Mouse (Mus musculus) brain, embryonic 14.5 days (tissue): ENCODE data around the gene Med13l.

Experiments used
- CTCF ChIP-seq: fragments of 200-500 bp; IDR thresholded peaks from 2 replicates; pipeline ENCODE4 v1.5.1; 2012; ENCODE audit warnings: inconsistent platforms, mild to moderate bottlenecking, moderate library complexity, borderline replicate concordance; ENCODE audit not compliant: insufficient read depth, insufficient read length; ENCODE audit errors: extremely low read depth
- POLR2A ChIP-seq: fragments of 200-500 bp; IDR thresholded peaks from 2 replicates; pipeline ENCODE4 v1.6.1; 2012; ENCODE audit warnings: mild to moderate bottlenecking, inconsistent platforms, borderline replicate concordance; ENCODE audit not compliant: poor library complexity, insufficient read depth, insufficient read length, severe bottlenecking; ENCODE audit errors: extremely low read depth

GRCm38 (mm10) chr5:118679283-118679835 is 118.9 kb downstream of the Med13l start:
- no peak for TF ChIP-seq CTCF
- no peak for TF ChIP-seq POLR2A
